Mouse (Mus musculus) monocyte, adult 2 months (primary cell): ENCODE data around the gene Dab2ip.

Source experiments
- DNase-seq, 2 experiments: peaks; one replicate each; pipeline ENCODE4 v3.0.0; 2022; ENCODE audit warnings: low spot score in 2 of 2, low read depth in 1 of 2

The Dab2ip gene

GRCm38 (mm10) chr2:35622261-35623103 is 64.4 kb downstream of the Dab2ip start:
- DNase-seq: no peak

GRCm38 (mm10) chr2:35623104-35623377 is 65.0 kb downstream of the Dab2ip start:
- DNase-seq: no peak

GRCm38 (mm10) chr2:35623431-35624148 is 65.5 kb downstream of the Dab2ip start:
- no peak for DNase-seq

GRCm38 (mm10) chr2:35624380-35625006 is 66.4 kb downstream of the Dab2ip start:
- no peak for DNase-seq

GRCm38 (mm10) chr2:35625007-35625380 is 66.9 kb downstream of the Dab2ip start:
- DNase-seq: no peak

- DNase-seq: no peak
These were observed 67.5 kb downstream of the Dab2ip start for GRCm38 (mm10) chr2:35625526-35625925.

- DNase-seq: no peak
These were observed 68.2 kb downstream of the Dab2ip start for GRCm38 (mm10) chr2:35626181-35626727.

- no peak for DNase-seq
These were observed 69.3 kb downstream of the Dab2ip start for GRCm38 (mm10) chr2:35627298-35627898.

- DNase-seq: no peak
These were observed 70.0 kb downstream of the Dab2ip start for GRCm38 (mm10) chr2:35628052-35628451.

- DNase-seq: no peak
These were observed 70.6 kb downstream of the Dab2ip start for GRCm38 (mm10) chr2:35628656-35629055.

- no peak for DNase-seq
These were observed 71.1 kb downstream of the Dab2ip start for GRCm38 (mm10) chr2:35629126-35629525.

GRCm38 (mm10) chr2:35633392-35633791 is 75.3 kb downstream of the Dab2ip start:
- DNase-seq: no peak

GRCm38 (mm10) chr2:35634963-35635362 is 76.9 kb downstream of the Dab2ip start:
- no peak for DNase-seq

GRCm38 (mm10) chr2:35635541-35635940 is 77.5 kb downstream of the Dab2ip start:
- no peak for DNase-seq

GRCm38 (mm10) chr2:35637880-35638535 is 79.9 kb downstream of the Dab2ip start:
- DNase-seq: no peak

- no peak for DNase-seq
These were observed 81.7 kb downstream of the Dab2ip start for GRCm38 (mm10) chr2:35639799-35640198.

- DNase-seq: no peak
These were observed 82.5 kb downstream of the Dab2ip start for GRCm38 (mm10) chr2:35640576-35640975.

GRCm38 (mm10) chr2:35642224-35642623 is 84.2 kb downstream of the Dab2ip start:
- no peak for DNase-seq

GRCm38 (mm10) chr2:35646553-35646952 is 88.5 kb downstream of the Dab2ip start:
- no peak for DNase-seq

- peak in 1 of 2 experiments; percentile 48 for DNase-seq
These were observed 91.6 kb downstream of the Dab2ip start for GRCm38 (mm10) chr2:35649708-35650107.

- DNase-seq: no peak
These were observed 93.2 kb downstream of the Dab2ip start for GRCm38 (mm10) chr2:35651297-35651731.
